Mouse (Mus musculus) embryonic facial prominence, embryonic 12.5 days (tissue): Measurements from ENCODE around the gene Nlrc3. TPM values are rescaled to one million over a fixed set of nuclear protein-coding genes. Genes with fewer than 3 reads are reported as not detected.
"Not testable (repeated sequence)": the region's sequence is repeated elsewhere in the genome, so short reads cannot be mapped to it uniquely, and the experiment has no call there.

ENCODE experiments used
- ATAC-seq: fragments of 200-750 bp; cut with Nextera tagmentation; 2 replicates; pipeline ENCODE4 v1.8.0; 2017; ENCODE audit not compliant: insufficient number of reproducible peaks, insufficient read depth, low FRiP score, low TSS enrichment
- H3K27ac ChIP-seq: fragments of 300-500 bp; sonication (generic); 2 replicates; pipeline ENCODE4 v1.5.1; 2016; ENCODE audit warnings: mild to moderate bottlenecking
- H3K27me3 ChIP-seq: fragments of 300-500 bp; sonication (generic); 2 replicates; pipeline ENCODE4 v1.6.1; 2016; ENCODE audit warnings: mild to moderate bottlenecking, moderate library complexity
- H3K36me3 ChIP-seq: fragments of 300-500 bp; sonication (generic); 2 replicates; pipeline ENCODE4 v1.6.1; 2016; ENCODE audit warnings: mild to moderate bottlenecking
- H3K4me1 ChIP-seq: fragments of 300-500 bp; sonication (generic); 2 replicates; pipeline ENCODE4 v1.6.1; 2016
- H3K4me2 ChIP-seq: fragments of 300-500 bp; sonication (generic); replicated peaks from 2 replicates; pipeline ENCODE4 v1.6.1; 2016; ENCODE audit warnings: mild to moderate bottlenecking, moderate library complexity
- H3K4me3 ChIP-seq: fragments of 300-500 bp; sonication (generic); 2 replicates; pipeline ENCODE4 v1.5.1; 2016; ENCODE audit warnings: mild to moderate bottlenecking
- H3K9ac ChIP-seq: fragments of 300-500 bp; sonication (generic); 2 replicates; pipeline ENCODE4 v1.6.1; 2016; ENCODE audit warnings: mild to moderate bottlenecking, moderate library complexity
- H3K9me3 ChIP-seq: fragments of 300-500 bp; sonication (generic); 2 replicates; pipeline ENCODE4 v1.6.1; 2016; ENCODE audit warnings: mild to moderate bottlenecking, moderate library complexity
- WGBS: fragments of 180-500 bp; shearing (Covaris S2); methylation state at CpG from one replicate; pipeline ENCODE4 v1.1.7; 2016; 5-methylcytosine and 5-hydroxymethylcytosine counted together
- polyA plus RNA-seq: library from polyadenylated mRNA; unstranded; fragments of >200 nt; fragmentation: Nextera tagmentation; extraction: Ambion mirVana; gene quantifications from 2 replicates; pipeline ENCODE4 v1.2.1, GENCODE M21; 2016

Nlrc3 gene
- 0.79 and 0.99 TPM in 2 replicates for polyA plus RNA-seq

- no peak within 1 kb of the TSS for H3K9ac ChIP-seq
- no peak within 1 kb of the TSS for H3K4me2 ChIP-seq
- no peaks in the 10 kb centered on the region for H3K9me3 ChIP-seq
- H3K27me3 ChIP-seq: no peaks in the 10 kb centered on the region
- no peak within 1 kb of the TSS for H3K4me3 ChIP-seq
- H3K4me1 ChIP-seq: no peaks in the 10 kb centered on the region
- H3K27ac ChIP-seq: 0 out of 2 replicates have a peak within 1 kb of the TSS, but pooled peaks have one; percentile 23
- ATAC-seq: 0 out of 2 replicates have a peak, but pooled peaks have one; percentile 28
- peaks cover 37% of the 10 kb centered on the region for H3K36me3 ChIP-seq
- 66% methylated on average over 4 of the region's 4 CpGs for WGBS
Measured at GRCm38 (mm10) chr16:3976251-3976671, at the start of gene Nlrc3. TSS of gene Nlrc3 (minus strand) at chr16:3976632.

- ATAC-seq: no peak
- Histone ChIP-seq H3K4me1 (no peaks in the 10 kb centered on the region), H3K4me2 (no peak overlapping the region), H3K27ac (no peak overlapping the region), H3K9ac (no peak overlapping the region), H3K4me3 (no peak overlapping the region), H3K36me3 (no peaks in the 10 kb centered on the region), H3K27me3 (no peaks in the 10 kb centered on the region), H3K9me3 (peaks cover 5% of the 10 kb centered on the region; the same call in 1 of the 2 replicates)
- WGBS: 73% methylated on average over 4 of the region's 4 CpGs
Measured at GRCm38 (mm10) chr16:4022719-4023118, 46.3 kb upstream of the Nlrc3 start.

- no peaks in the 10 kb centered on the region for H3K27me3 ChIP-seq
- no peaks in the 10 kb centered on the region for H3K36me3 ChIP-seq
- no peak overlapping the region for H3K4me2 ChIP-seq
- peaks cover 5% of the 10 kb centered on the region; the same call in 1 of the 2 replicates for H3K9me3 ChIP-seq
- H3K4me3 ChIP-seq: no peak overlapping the region
- 87% methylated on average over 1 of the region's 1 CpGs for WGBS
- no peak overlapping the region for H3K27ac ChIP-seq
- no peak overlapping the region for H3K9ac ChIP-seq
- no peaks in the 10 kb centered on the region for H3K4me1 ChIP-seq
- ATAC-seq: no peak
Measured at GRCm38 (mm10) chr16:4021241-4021640, 44.8 kb upstream of the Nlrc3 start.

GRCm38 (mm10) chr16:4017466-4017865 lies 41.0 kb upstream of the Nlrc3 start:
- not testable (repeated sequence) for H3K27me3 ChIP-seq, H3K4me3 ChIP-seq, H3K4me1 ChIP-seq, H3K36me3 ChIP-seq, ATAC-seq, H3K9me3 ChIP-seq, H3K9ac ChIP-seq, H3K4me2 ChIP-seq, H3K27ac ChIP-seq
- 43% methylated on average over 6 of the region's 6 CpGs for WGBS

GRCm38 (mm10) chr16:4016786-4017185 lies 40.4 kb upstream of the Nlrc3 start:
- not testable (repeated sequence) for H3K27me3 ChIP-seq, ATAC-seq, H3K9me3 ChIP-seq, H3K4me1 ChIP-seq, H3K36me3 ChIP-seq, H3K27ac ChIP-seq, H3K4me2 ChIP-seq, H3K4me3 ChIP-seq, H3K9ac ChIP-seq
- WGBS: 80% methylated on average over 17 of the region's 17 CpGs

GRCm38 (mm10) chr16:4014040-4014668 lies 37.7 kb upstream of the Nlrc3 start:
- H3K27me3 ChIP-seq: no peaks in the 10 kb centered on the region
- no peak overlapping the region for H3K4me3 ChIP-seq
- H3K4me1 ChIP-seq: no peaks in the 10 kb centered on the region
- no peak overlapping the region for H3K27ac ChIP-seq
- no peak overlapping the region for H3K9ac ChIP-seq
- H3K4me2 ChIP-seq: no peak overlapping the region
- H3K9me3 ChIP-seq: no peaks in the 10 kb centered on the region
- ATAC-seq: no peak
- 78% methylated on average over 5 of the region's 5 CpGs for WGBS
- no peaks in the 10 kb centered on the region for H3K36me3 ChIP-seq

GRCm38 (mm10) chr16:4012882-4013570 lies 36.6 kb upstream of the Nlrc3 start:
- Histone ChIP-seq H3K9ac (no peak overlapping the region), H3K9me3 (no peaks in the 10 kb centered on the region), H3K27ac (no peak overlapping the region), H3K4me3 (no peak overlapping the region), H3K27me3 (no peaks in the 10 kb centered on the region), H3K36me3 (no peaks in the 10 kb centered on the region), H3K4me2 (no peak overlapping the region), H3K4me1 (no peaks in the 10 kb centered on the region)
- WGBS: 74% methylated on average over 4 of the region's 4 CpGs
- ATAC-seq: no peak

GRCm38 (mm10) chr16:4003489-4004398 lies 27.3 kb upstream of the Nlrc3 start, which contains the start of gene Slx4:
TSS of gene Slx4 (minus strand) at chr16:4003770.
- H3K4me3 ChIP-seq: peak within 1 kb of the TSS; percentile 82
- 1% methylated on average over 58 of the region's 58 CpGs for WGBS
- H3K9ac ChIP-seq: peak within 1 kb of the TSS; percentile 82
- peak within 1 kb of the TSS; percentile 77 for H3K27ac ChIP-seq
- peak within 1 kb of the TSS; percentile 89 for H3K4me2 ChIP-seq
- H3K27me3 ChIP-seq: no peaks in the 10 kb centered on the region
- H3K4me1 ChIP-seq: peaks cover 12% of the 10 kb centered on the region
- peaks cover 24% of the 10 kb centered on the region for H3K36me3 ChIP-seq
- H3K9me3 ChIP-seq: no peaks in the 10 kb centered on the region
- ATAC-seq: peak; percentile 95

- no peak overlapping the region for H3K4me2 ChIP-seq
- no peaks in the 10 kb centered on the region for H3K27me3 ChIP-seq
- H3K4me3 ChIP-seq: no peak overlapping the region
- H3K36me3 ChIP-seq: peaks cover 96% of the 10 kb centered on the region
- H3K4me1 ChIP-seq: no peaks in the 10 kb centered on the region
- H3K27ac ChIP-seq: no peak overlapping the region
- 92% methylated on average over 4 of the region's 4 CpGs for WGBS
- no peak for ATAC-seq
- no peaks in the 10 kb centered on the region for H3K9me3 ChIP-seq
- H3K9ac ChIP-seq: no peak overlapping the region
Measured at GRCm38 (mm10) chr16:3988410-3988809, 12.0 kb upstream of the Nlrc3 start.

GRCm38 (mm10) chr16:3983146-3983700 lies 6.8 kb upstream of the Nlrc3 start:
- no peak overlapping the region for H3K4me3 ChIP-seq

GRCm38 (mm10) chr16:3982173-3982572 lies 5.7 kb upstream of the Nlrc3 start:
- H3K36me3 ChIP-seq: peaks cover 93% of the 10 kb centered on the region
- 90% methylated on average over 4 of the region's 4 CpGs for WGBS

More at GRCm38 (mm10) chr16:3983146-3983700, 6.8 kb upstream of the Nlrc3 start:
- Histone ChIP-seq H3K27ac (no peak overlapping the region), H3K9ac (no peak overlapping the region), H3K36me3 (peaks cover 97% of the 10 kb centered on the region), H3K27me3 (no peaks in the 10 kb centered on the region), H3K4me2 (no peak overlapping the region), H3K9me3 (no peaks in the 10 kb centered on the region), H3K4me1 (no peaks in the 10 kb centered on the region)
- no peak for ATAC-seq
- WGBS: 70% methylated on average over 7 of the region's 7 CpGs

More at GRCm38 (mm10) chr16:3982173-3982572, 5.7 kb upstream of the Nlrc3 start:
- Histone ChIP-seq H3K9me3 (no peaks in the 10 kb centered on the region), H3K9ac (no peak overlapping the region), H3K4me1 (no peaks in the 10 kb centered on the region), H3K4me2 (no peak overlapping the region), H3K27ac (no peak overlapping the region), H3K27me3 (no peaks in the 10 kb centered on the region), H3K4me3 (no peak overlapping the region)
- no peak for ATAC-seq
